Mouse (Mus musculus) midbrain, embryonic 12.5 days (tissue): ENCODE measurements around the gene Cdh13. TPM values are rescaled to one million over a fixed set of nuclear protein-coding genes. Genes with fewer than 3 reads are reported as not detected.
A peak's percentile ranks its signal among the peaks of the same experiment; 100 is the strongest.

Experiments used
- ATAC-seq: fragments of 200-750 bp; cut with Nextera tagmentation; 2 replicates; pipeline ENCODE4 v1.8.0; 2017; ENCODE audit warnings: low read depth, moderate TSS enrichment, moderate library complexity; ENCODE audit not compliant: low FRiP score
- H3K27ac ChIP-seq: fragments of 300-500 bp; sonication (generic); replicated peaks from 2 replicates; pipeline ENCODE4 v1.5.1; 2016; ENCODE audit warnings: mild to moderate bottlenecking
- H3K27me3 ChIP-seq: fragments of 300-500 bp; sonication (generic); 2 replicates; pipeline ENCODE4 v1.6.1; 2016; ENCODE audit warnings: mild to moderate bottlenecking
- H3K36me3 ChIP-seq: fragments of 300-500 bp; sonication (generic); 2 replicates; pipeline ENCODE4 v1.6.1; 2016
- H3K4me1 ChIP-seq: fragments of 300-500 bp; sonication (generic); 2 replicates; pipeline ENCODE4 v1.6.1; 2016
- H3K4me2 ChIP-seq: fragments of 300-500 bp; sonication (generic); replicated peaks from 2 replicates; pipeline ENCODE4 v1.6.1; 2016; ENCODE audit warnings: mild to moderate bottlenecking, moderate library complexity
- H3K4me3 ChIP-seq: fragments of 300-500 bp; sonication (generic); 2 replicates; pipeline ENCODE4 v1.5.1; 2016; ENCODE audit warnings: mild to moderate bottlenecking
- H3K9ac ChIP-seq: fragments of 300-500 bp; sonication (generic); replicated peaks from 2 replicates; pipeline ENCODE4 v1.6.1; 2016; ENCODE audit warnings: mild to moderate bottlenecking, moderate library complexity
- H3K9me3 ChIP-seq: fragments of 300-500 bp; sonication (generic); 2 replicates; pipeline ENCODE4 v1.6.1; 2016; ENCODE audit warnings: mild to moderate bottlenecking
- WGBS: fragments of 180-500 bp; shearing (Covaris S2); methylation state at CpG from one replicate; pipeline ENCODE4 v1.1.7; 2016; 5-methylcytosine and 5-hydroxymethylcytosine counted together
- polyA plus RNA-seq: library from polyadenylated mRNA; unstranded; fragments of >200 nt; fragmentation: Nextera tagmentation; extraction: Ambion mirVana; gene quantifications from 2 replicates; pipeline ENCODE4 v1.2.1, GENCODE M21; 2016

The Cdh13 gene
- polyA plus RNA-seq, 1 experiment from 2014 or later: 18.8 TPM

GRCm38 (mm10) chr8:119177226-119177935, 893.8 kb downstream of the Cdh13 start:
- H3K9me3 ChIP-seq: no peaks in the 10 kb centered on the region
- ATAC-seq: no peak
- H3K4me3 ChIP-seq: no peak overlapping the region
- H3K36me3 ChIP-seq: no peaks in the 10 kb centered on the region
- no peak overlapping the region for H3K4me2 ChIP-seq
- H3K27me3 ChIP-seq: peaks cover 48% of the 10 kb centered on the region
- 82% methylated on average over 6 of the region's 6 CpGs for WGBS
- H3K4me1 ChIP-seq: peaks cover 9% of the 10 kb centered on the region; the same call in 1 of the 2 replicates
- no peak overlapping the region for H3K9ac ChIP-seq
- H3K27ac ChIP-seq: no peak overlapping the region

GRCm38 (mm10) chr8:119180626-119181025, 897.1 kb downstream of the Cdh13 start:
- H3K4me2 ChIP-seq: no peak overlapping the region
- no peak overlapping the region for H3K9ac ChIP-seq
- ATAC-seq: peak; percentile 54
- no peaks in the 10 kb centered on the region for H3K9me3 ChIP-seq
- 22% methylated on average over 13 of the region's 13 CpGs for WGBS
- H3K36me3 ChIP-seq: no peaks in the 10 kb centered on the region
- no peak overlapping the region for H3K4me3 ChIP-seq
- peaks cover 68% of the 10 kb centered on the region for H3K27me3 ChIP-seq
- no peak overlapping the region for H3K27ac ChIP-seq
- H3K4me1 ChIP-seq: peaks cover 9% of the 10 kb centered on the region; the same call in 1 of the 2 replicates

- H3K27ac ChIP-seq: no peak overlapping the region
- no peaks in the 10 kb centered on the region for H3K36me3 ChIP-seq
- H3K4me3 ChIP-seq: no peak overlapping the region
- no peak for ATAC-seq
- 0 out of 2 replicates have a peak, but pooled peaks cover 3% of the 10 kb centered on the region for H3K4me1 ChIP-seq
- WGBS: 61% methylated on average over 8 of the region's 8 CpGs
- no peak overlapping the region for H3K4me2 ChIP-seq
- no peaks in the 10 kb centered on the region for H3K9me3 ChIP-seq
- no peak overlapping the region for H3K9ac ChIP-seq
- H3K27me3 ChIP-seq: no peaks in the 10 kb centered on the region
These were observed 912.2 kb downstream of the Cdh13 start for GRCm38 (mm10) chr8:119195695-119196094.

GRCm38 (mm10) chr8:119196486-119197150, 913.1 kb downstream of the Cdh13 start:
- no peak overlapping the region for H3K27ac ChIP-seq
- WGBS: 88% methylated on average over 10 of the region's 10 CpGs
- H3K4me2 ChIP-seq: no peak overlapping the region
- no peak overlapping the region for H3K9ac ChIP-seq
- no peak overlapping the region for H3K4me3 ChIP-seq
- H3K36me3 ChIP-seq: no peaks in the 10 kb centered on the region
- H3K4me1 ChIP-seq: 0 out of 2 replicates have a peak, but pooled peaks cover 3% of the 10 kb centered on the region
- H3K27me3 ChIP-seq: no peaks in the 10 kb centered on the region
- no peaks in the 10 kb centered on the region for H3K9me3 ChIP-seq
- ATAC-seq: no peak

- WGBS: 92% methylated on average over 9 of the region's 9 CpGs
These were observed 925.0 kb downstream of the Cdh13 start for GRCm38 (mm10) chr8:119208567-119208966.

GRCm38 (mm10) chr8:119224547-119224946, 941.0 kb downstream of the Cdh13 start:
- H3K4me2 ChIP-seq: no peak overlapping the region
- H3K9me3 ChIP-seq: no peaks in the 10 kb centered on the region
- H3K36me3 ChIP-seq: no peaks in the 10 kb centered on the region
- 7% methylated on average over 1 of the region's 1 CpGs for WGBS
- H3K4me1 ChIP-seq: no peaks in the 10 kb centered on the region
- H3K4me3 ChIP-seq: no peak overlapping the region
- H3K9ac ChIP-seq: no peak overlapping the region
- H3K27me3 ChIP-seq: no peaks in the 10 kb centered on the region
- ATAC-seq: no peak
- H3K27ac ChIP-seq: no peak overlapping the region

More at GRCm38 (mm10) chr8:119208567-119208966, 925.0 kb downstream of the Cdh13 start:
- Histone ChIP-seq H3K36me3 (no peaks in the 10 kb centered on the region), H3K4me3 (no peak overlapping the region), H3K27ac (no peak overlapping the region), H3K27me3 (no peaks in the 10 kb centered on the region), H3K4me2 (no peak overlapping the region), H3K9ac (no peak overlapping the region), H3K9me3 (peaks cover 5% of the 10 kb centered on the region; the same call in 1 of the 2 replicates), H3K4me1 (no peaks in the 10 kb centered on the region)
- no peak for ATAC-seq

GRCm38 (mm10) chr8:119245181-119245580, 961.6 kb downstream of the Cdh13 start:
- no peak overlapping the region for H3K9ac ChIP-seq
- no peaks in the 10 kb centered on the region for H3K36me3 ChIP-seq
- no peaks in the 10 kb centered on the region for H3K9me3 ChIP-seq
- H3K4me1 ChIP-seq: no peaks in the 10 kb centered on the region
- H3K27me3 ChIP-seq: no peaks in the 10 kb centered on the region
- H3K4me2 ChIP-seq: no peak overlapping the region
- 38% methylated on average over 4 of the region's 4 CpGs for WGBS
- ATAC-seq: no peak
- H3K4me3 ChIP-seq: no peak overlapping the region
- no peak overlapping the region for H3K27ac ChIP-seq

- no peak overlapping the region for H3K9ac ChIP-seq
- no peaks in the 10 kb centered on the region for H3K36me3 ChIP-seq
- WGBS: 59% methylated on average over 1 of the region's 1 CpGs
- no peak overlapping the region for H3K4me2 ChIP-seq
- no peak overlapping the region for H3K27ac ChIP-seq
- ATAC-seq: no peak
- H3K4me1 ChIP-seq: no peaks in the 10 kb centered on the region
- H3K9me3 ChIP-seq: no peaks in the 10 kb centered on the region
- H3K4me3 ChIP-seq: no peak overlapping the region
- H3K27me3 ChIP-seq: no peaks in the 10 kb centered on the region
These were observed 962.1 kb downstream of the Cdh13 start for GRCm38 (mm10) chr8:119245641-119246040.

GRCm38 (mm10) chr8:119254358-119254757, 970.8 kb downstream of the Cdh13 start:
- no peak overlapping the region for H3K4me2 ChIP-seq
- no peaks in the 10 kb centered on the region for H3K36me3 ChIP-seq
- no peaks in the 10 kb centered on the region for H3K4me1 ChIP-seq
- no peak overlapping the region for H3K4me3 ChIP-seq
- no peak for ATAC-seq
- no peaks in the 10 kb centered on the region for H3K27me3 ChIP-seq
- H3K9me3 ChIP-seq: 0 out of 2 replicates have a peak, but pooled peaks cover 4% of the 10 kb centered on the region
- no peak overlapping the region for H3K27ac ChIP-seq
- no peak overlapping the region for H3K9ac ChIP-seq
- 93% methylated on average over 3 of the region's 3 CpGs for WGBS

GRCm38 (mm10) chr8:119258642-119259041, 975.1 kb downstream of the Cdh13 start:
- no peaks in the 10 kb centered on the region for H3K4me1 ChIP-seq
- no peak for ATAC-seq
- no peaks in the 10 kb centered on the region for H3K27me3 ChIP-seq
- 11% methylated on average over 5 of the region's 11 CpGs for WGBS
- H3K4me3 ChIP-seq: no peak overlapping the region
- 0 out of 2 replicates have a peak, but pooled peaks cover 4% of the 10 kb centered on the region for H3K9me3 ChIP-seq
- no peak overlapping the region for H3K27ac ChIP-seq
- H3K9ac ChIP-seq: no peak overlapping the region
- H3K36me3 ChIP-seq: no peaks in the 10 kb centered on the region
- no peak overlapping the region for H3K4me2 ChIP-seq

- H3K4me2 ChIP-seq: no peak overlapping the region
- 81% methylated on average over 7 of the region's 7 CpGs for WGBS
- no peak overlapping the region for H3K4me3 ChIP-seq
- H3K4me1 ChIP-seq: no peaks in the 10 kb centered on the region
- no peak overlapping the region for H3K9ac ChIP-seq
- no peak for ATAC-seq
- no peak overlapping the region for H3K27ac ChIP-seq
- H3K36me3 ChIP-seq: no peaks in the 10 kb centered on the region
- H3K9me3 ChIP-seq: no peaks in the 10 kb centered on the region
- H3K27me3 ChIP-seq: no peaks in the 10 kb centered on the region
These were observed 980.2 kb downstream of the Cdh13 start for GRCm38 (mm10) chr8:119263750-119264149.

GRCm38 (mm10) chr8:119266304-119266703, 982.8 kb downstream of the Cdh13 start:
- Histone ChIP-seq H3K9ac (no peak overlapping the region), H3K27ac (no peak overlapping the region), H3K4me1 (no peaks in the 10 kb centered on the region), H3K27me3 (no peaks in the 10 kb centered on the region), H3K4me3 (no peak overlapping the region), H3K9me3 (no peaks in the 10 kb centered on the region), H3K36me3 (no peaks in the 10 kb centered on the region), H3K4me2 (no peak overlapping the region)
- no peak for ATAC-seq
- 87% methylated on average over 4 of the region's 4 CpGs for WGBS
